Mouse (Mus musculus) MEL (cell line): ENCODE results near the gene Ror1. TPM values are rescaled to one million over a fixed set of nuclear protein-coding genes. Genes with fewer than 3 reads are reported as not detected.

Experiments
- DNase-seq: peaks from one replicate; pipeline ENCODE4 v3.0.0; 2011; ENCODE audit warnings: low read depth, low spot score
- H3K27ac ChIP-seq: 2 replicates; pipeline ENCODE4 v1.5.1; 2012; ENCODE audit warnings: low read depth, mild to moderate bottlenecking, control low read depth, low read length, moderate library complexity; ENCODE audit not compliant: control insufficient read depth
- H3K27me3 ChIP-seq, 2 experiments: fragments of 150-350 bp in 1 of 2; sonication (generic) in 1 of 2; 2 replicates each; pipeline ENCODE4 v1.6.1; 2012; ENCODE audit warnings: low read length in 2 of 2, mild to moderate bottlenecking in 2 of 2, improper control_type of control experiment in 1 of 2, moderate library complexity in 1 of 2; ENCODE audit not compliant: insufficient read depth in 2 of 2, control insufficient read depth in 1 of 2
- H3K36me3 ChIP-seq, 2 experiments: 2 replicates each; pipeline ENCODE4 v1.6.1; 2012 to 2014; ENCODE audit warnings: low read length in 2 of 2, improper control_type of control experiment in 1 of 2, inconsistent platforms in 1 of 2, mild to moderate bottlenecking in 1 of 2; ENCODE audit not compliant: insufficient read depth in 2 of 2, control insufficient read depth in 1 of 2
- H3K4me1 ChIP-seq, 2 experiments: fragments of 150-350 bp in 1 of 2; sonication (generic) in 1 of 2; 2 replicates each; pipeline ENCODE4 v1.6.1; 2012; ENCODE audit warnings: low read length in 2 of 2, improper control_type of control experiment in 1 of 2, mild to moderate bottlenecking in 1 of 2; ENCODE audit not compliant: insufficient read depth in 2 of 2, control insufficient read depth in 1 of 2
- H3K4me3 ChIP-seq, 2 experiments: fragments of 150-350 bp in 1 of 2; sonication (generic) in 1 of 2; 2 replicates each; pipeline ENCODE4 v1.5.1; 2012; ENCODE audit warnings: low read depth in 2 of 2, low read length in 2 of 2, mild to moderate bottlenecking in 2 of 2, moderate library complexity in 2 of 2, control low read depth in 1 of 2, improper control_type of control experiment in 1 of 2; ENCODE audit not compliant: control insufficient read depth in 1 of 2, insufficient read depth in 1 of 2
- H3K79me2 ChIP-seq: 2 replicates; pipeline ENCODE4 v1.6.1; 2012; ENCODE audit warnings: mild to moderate bottlenecking, low read length, moderate library complexity; ENCODE audit not compliant: control insufficient read depth, poor library complexity, insufficient read depth
- H3K9ac ChIP-seq: 2 replicates; pipeline ENCODE4 v1.6.1; 2012; ENCODE audit warnings: low read depth, mild to moderate bottlenecking, control low read depth, low read length, moderate library complexity; ENCODE audit not compliant: control insufficient read depth, poor library complexity, severe bottlenecking
- H3K9me3 ChIP-seq: fragments of 150-350 bp; sonication (generic); replicated peaks from 2 replicates; pipeline ENCODE4 v1.6.1; 2012; ENCODE audit warnings: mild to moderate bottlenecking, low read length, improper control_type of control experiment, moderate library complexity; ENCODE audit not compliant: insufficient read depth
- BHLHE40 ChIP-seq: IDR thresholded peaks from 2 replicates; pipeline ENCODE4 v1.6.1; 2012; ENCODE audit warnings: low read depth, mild to moderate bottlenecking, inconsistent platforms, low read length, improper control_type of control experiment, borderline replicate concordance
- CHD1 ChIP-seq: IDR thresholded peaks from 2 replicates; pipeline ENCODE4 v1.6.1; 2012; ENCODE audit warnings: low read depth, mild to moderate bottlenecking, inconsistent platforms, low read length, improper control_type of control experiment
- ELF1 ChIP-seq: IDR thresholded peaks from 2 replicates; pipeline ENCODE4 v1.6.1; 2014; ENCODE audit warnings: low read depth, mild to moderate bottlenecking, inconsistent platforms, low read length, improper control_type of control experiment, moderate library complexity
- EP300 ChIP-seq, 2 experiments: IDR thresholded peaks; 2 replicates each; pipeline ENCODE4 v1.6.1; 2011; ENCODE audit warnings: improper control_type of control experiment in 2 of 2, low read length in 2 of 2, low read depth in 1 of 2, mild to moderate bottlenecking in 1 of 2
- MAFK ChIP-seq: IDR thresholded peaks from 2 replicates; pipeline ENCODE4 v1.6.1; 2011; ENCODE audit warnings: low read depth, mild to moderate bottlenecking, low read length, improper control_type of control experiment, borderline replicate concordance
- MAX ChIP-seq: IDR thresholded peaks from 2 replicates; pipeline ENCODE4 v1.6.1; 2011; ENCODE audit warnings: low read length, improper control_type of control experiment
- MAZ ChIP-seq: IDR thresholded peaks from 2 replicates; pipeline ENCODE4 v1.6.1; 2012; ENCODE audit warnings: low read depth, mild to moderate bottlenecking, inconsistent platforms, low read length, improper control_type of control experiment
- MEF2A ChIP-seq: IDR thresholded peaks from 2 replicates; pipeline ENCODE4 v1.6.1; 2014; ENCODE audit warnings: low read depth, mild to moderate bottlenecking, inconsistent platforms, low read length, improper control_type of control experiment; ENCODE audit not compliant: poor library complexity, insufficient replicate concordance, severe bottlenecking; ENCODE audit errors: extremely low read depth
- MXI1 ChIP-seq: IDR thresholded peaks from 2 replicates; pipeline ENCODE4 v1.6.1; 2011; ENCODE audit warnings: mild to moderate bottlenecking, low read depth, low read length, improper control_type of control experiment
- MYB ChIP-seq: IDR thresholded peaks from 2 replicates; pipeline ENCODE4 v1.6.1; 2011; ENCODE audit warnings: mild to moderate bottlenecking, low read depth, low read length, improper control_type of control experiment
- POLR2AphosphoS5 ChIP-seq: IDR thresholded peaks from 2 replicates; pipeline ENCODE4 v1.6.1; 2012; ENCODE audit warnings: low read depth, borderline replicate concordance, mild to moderate bottlenecking, inconsistent platforms, low read length, moderate library complexity, mixed read lengths
- RAD21 ChIP-seq: IDR thresholded peaks from 2 replicates; pipeline ENCODE4 v1.6.1; 2011; ENCODE audit warnings: mild to moderate bottlenecking, low read depth, low read length, improper control_type of control experiment
- SIN3A ChIP-seq: IDR thresholded peaks from 2 replicates; pipeline ENCODE4 v1.6.1; 2012; ENCODE audit warnings: low read length, improper control_type of control experiment, inconsistent platforms
- UBTF ChIP-seq: IDR thresholded peaks from 2 replicates; pipeline ENCODE4 v1.6.1; 2012; ENCODE audit warnings: low read depth, mild to moderate bottlenecking, inconsistent platforms, low read length, improper control_type of control experiment, moderate library complexity, borderline replicate concordance; ENCODE audit not compliant: insufficient read depth
- USF1 ChIP-seq: IDR thresholded peaks from 2 replicates; pipeline ENCODE4 v1.6.1; 2014; ENCODE audit warnings: low read depth, mild to moderate bottlenecking, inconsistent platforms, low read length, improper control_type of control experiment, moderate library complexity
- USF2 ChIP-seq, 2 experiments: IDR thresholded peaks; 2 replicates each; pipeline ENCODE4 v1.6.1; 2011 to 2012; ENCODE audit warnings: improper control_type of control experiment in 2 of 2, low read length in 2 of 2, borderline replicate concordance in 1 of 2, inconsistent platforms in 1 of 2, low read depth in 1 of 2, mild to moderate bottlenecking in 1 of 2; ENCODE audit not compliant: insufficient read depth in 1 of 2
- ZC3H11A ChIP-seq: IDR thresholded peaks from 2 replicates; pipeline ENCODE4 v1.6.1; 2012; ENCODE audit warnings: low read depth, mild to moderate bottlenecking, inconsistent platforms, low read length, improper control_type of control experiment
- ZKSCAN1 ChIP-seq: IDR thresholded peaks from 2 replicates; pipeline ENCODE4 v1.6.1; 2012; ENCODE audit warnings: low read depth, mild to moderate bottlenecking, inconsistent platforms, low read length, improper control_type of control experiment, moderate library complexity
- ZNF384 ChIP-seq: IDR thresholded peaks from 2 replicates; pipeline ENCODE4 v1.6.1; 2012; ENCODE audit warnings: low read depth, mild to moderate bottlenecking, inconsistent platforms, low read length, improper control_type of control experiment
- polyA plus RNA-seq, 2 experiments: library from polyadenylated mRNA; stranded (reverse) in 1 of 2; unstranded in 1 of 2; fragments of >175 nt in 1 of 2; fragments of >200 nt in 1 of 2; gene quantifications; 2 replicates each; pipeline versions ENCODE4 v1.2.1 to v1.2.4; 2012; ENCODE audit warnings: low replicate concordance in 2 of 2, low read depth in 1 of 2; ENCODE audit not compliant: insufficient read length in 2 of 2, insufficient read depth in 1 of 2, missing spikeins in 1 of 2
- total RNA-seq: library from RNA; depleted of rRNA; stranded (reverse); fragments of 300-350 nt; gene quantifications from 2 replicates; pipeline ENCODE4 v1.2.3, GENCODE M21; 2012

Gene Ror1
- total and polyA plus RNA-seq, 3 experiments = not detected

DNA sequence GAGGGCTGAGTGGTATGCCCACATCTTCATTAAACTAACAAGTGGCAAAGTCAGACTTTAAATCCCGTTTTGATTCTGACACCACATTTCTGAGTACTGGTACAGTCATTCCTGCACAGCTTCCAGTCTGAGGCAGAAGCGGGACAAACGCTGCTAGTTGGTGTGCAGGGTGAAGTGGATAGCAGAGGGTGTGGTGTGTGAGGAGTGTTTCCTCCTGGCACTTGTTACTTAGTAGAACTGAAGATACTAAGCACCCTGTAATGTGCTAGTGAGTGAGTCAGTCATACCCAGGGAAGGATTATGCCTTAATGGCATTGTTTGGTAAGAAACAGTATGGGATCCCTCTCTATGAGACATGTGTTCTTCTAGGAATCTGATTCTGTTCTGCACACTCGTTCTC is 115.7 kb downstream of the Ror1 start (continued):
- TF ChIP-seq UBTF (no peak), ZNF384 (no peak), MAZ (no peak)

DNA sequence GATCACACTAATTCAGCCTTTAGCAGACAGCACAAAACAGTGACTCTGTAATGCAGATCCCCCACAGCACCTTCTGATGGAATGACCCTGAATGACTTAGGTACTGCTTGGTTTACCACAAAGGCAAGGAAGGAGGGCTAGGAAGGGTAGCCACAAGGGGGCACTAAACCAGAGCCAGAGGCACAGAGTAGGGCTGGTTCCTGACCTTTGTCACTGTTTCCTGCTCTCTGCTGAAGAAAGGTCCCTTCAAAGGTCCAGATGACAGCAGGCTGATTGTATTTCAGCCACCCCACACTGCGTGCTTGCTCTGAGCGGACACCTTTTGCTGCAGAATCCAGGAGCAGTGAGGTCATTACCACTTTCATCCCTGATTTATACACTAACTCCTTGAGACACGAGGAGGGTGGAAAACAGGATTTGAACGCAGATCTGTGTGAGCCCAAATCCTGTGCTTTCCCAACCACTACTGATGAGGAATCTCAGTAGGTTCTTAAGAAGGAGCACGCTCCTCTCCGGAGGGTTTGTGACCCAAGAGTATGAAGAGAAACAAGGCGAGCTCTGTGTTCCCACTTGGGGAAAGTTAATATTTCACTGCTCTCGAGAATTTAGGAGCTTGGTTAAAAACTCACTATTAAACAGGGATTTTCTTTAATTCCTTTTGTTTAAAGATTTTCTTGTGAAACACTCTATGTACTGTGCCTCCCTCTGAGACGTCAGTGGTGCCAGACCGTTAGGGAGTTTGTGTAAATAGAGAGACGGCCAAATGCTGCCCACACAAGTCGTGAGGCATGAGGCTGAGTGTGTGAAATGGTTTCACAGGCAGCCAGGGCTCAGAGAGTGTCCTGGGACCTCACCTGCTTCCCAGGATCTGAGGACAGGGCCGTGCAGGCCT is 119.0 kb downstream of the Ror1 start:
- Histone ChIP-seq H3K4me1 (no peaks in the 10 kb centered on the region), H3K9me3 (no peaks in the 10 kb centered on the region), H3K79me2 (no peaks in the 10 kb centered on the region), H3K36me3 (no peaks in the 10 kb centered on the region), H3K4me3 (no peak overlapping the region), H3K27me3 (no peaks in the 10 kb centered on the region)
- TF ChIP-seq MAZ (no peak), ZC3H11A (no peak), CHD1 (no peak)
- TF ChIP-seq, all 39 proteins: peak for 0
- H3K9ac ChIP-seq = no peak overlapping the region
- no peak overlapping the region for H3K27ac ChIP-seq
- no peak for DNase-seq

DNA sequence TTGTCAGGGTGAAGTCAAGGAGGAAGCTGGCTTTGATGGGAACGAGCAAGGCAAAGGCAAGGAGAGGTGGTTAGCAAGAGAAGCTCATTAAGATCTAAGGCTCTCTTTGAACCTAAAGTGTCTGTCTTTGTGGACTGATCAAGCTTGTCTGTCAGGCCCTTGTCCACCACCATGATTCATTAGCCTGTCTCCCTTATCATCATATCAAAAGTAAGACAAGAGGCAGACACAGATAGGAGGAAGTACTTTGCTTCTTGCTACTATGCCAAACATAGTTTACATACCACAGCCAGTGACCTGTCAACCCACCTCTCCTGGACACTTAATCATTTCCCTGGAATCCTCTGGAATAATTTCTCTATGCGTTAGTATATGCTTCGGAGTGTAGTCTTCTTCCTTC is 121.0 kb downstream of the Ror1 start:
- no peaks in the 10 kb centered on the region for H3K27me3 ChIP-seq
- H3K36me3 ChIP-seq = no peaks in the 10 kb centered on the region
- no peak for DNase-seq
- no peaks in the 10 kb centered on the region for H3K4me1 ChIP-seq
- H3K27ac ChIP-seq = no peak overlapping the region
- H3K4me3 ChIP-seq = no peak overlapping the region
- no peak for TF ChIP-seq ZKSCAN1
- TF ChIP-seq MXI1 = no peak
- no peak for TF ChIP-seq MAZ
- no peak for TF ChIP-seq BHLHE40
- TF ChIP-seq EP300 (IDR thresholded peaks at IDR 0.05; ENCODE audit: low read depth in 1 of 2, low read length in 2 of 2) = no peak
- TF ChIP-seq POLR2AphosphoS5 = no peak
- no peak for TF ChIP-seq USF2 (IDR thresholded peaks at IDR 0.05; ENCODE audit: borderline replicate concordance in 1 of 2, insufficient read depth in 1 of 2, low read depth in 1 of 2, low read length in 2 of 2)
- TF ChIP-seq MAFK = no peak
- no peak for TF ChIP-seq ELF1
- no peak for TF ChIP-seq MAX
- TF ChIP-seq USF1 = no peak
- TF ChIP-seq RAD21 = no peak
- TF ChIP-seq MEF2A = no peak
- no peak for TF ChIP-seq ZC3H11A
- no peak for TF ChIP-seq SIN3A
- no peak for TF ChIP-seq MYB
- H3K9ac ChIP-seq = no peak overlapping the region
- H3K9me3 ChIP-seq = no peaks in the 10 kb centered on the region
- no peaks in the 10 kb centered on the region for H3K79me2 ChIP-seq
